Mouse (Mus musculus) kidney, adult 18-20 months (tissue): ENCODE measurements at regions not wholly inside any gene's neighbourhood (a gene's known extent, or its start where the extent isn't known, plus 50 kb on each side); places are given as distances from the start of the nearest gene placed in this dataset.

Experiments
- DNase-seq: peaks from one replicate; pipeline ENCODE4 v3.0.0; 2021

DNA sequence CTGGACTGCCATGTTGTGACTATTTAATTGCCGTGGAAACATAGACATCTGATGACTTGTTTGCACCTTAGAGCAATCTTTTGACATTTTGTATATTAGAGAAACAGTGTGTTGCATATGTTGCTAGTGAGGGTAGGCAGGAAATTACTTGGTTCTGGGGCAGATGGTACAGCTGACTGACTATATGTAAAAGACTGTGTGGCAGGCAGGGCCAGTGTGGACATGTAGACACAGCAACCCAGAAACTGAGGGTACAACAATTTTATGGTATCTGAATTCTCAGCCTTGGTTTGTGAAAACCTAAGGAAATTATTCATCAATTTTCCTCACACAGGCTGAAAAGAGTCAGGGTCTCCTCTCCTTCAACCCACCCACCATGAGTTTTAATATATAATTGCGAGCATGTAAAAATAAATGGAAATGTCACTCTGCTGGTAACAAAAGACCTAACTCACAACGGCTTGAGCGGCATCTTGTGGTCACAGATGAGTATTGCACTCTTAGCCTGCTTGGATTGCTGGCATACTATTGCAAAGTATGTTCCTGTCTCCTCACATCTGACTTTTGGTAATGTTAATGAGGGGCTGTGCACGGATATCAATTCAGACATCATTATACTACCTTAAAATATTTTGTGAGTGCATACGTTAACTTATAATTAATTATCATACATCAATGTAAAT lies 329.8 kb downstream of the Psat1 start:
- peak; percentile 41 for DNase-seq

DNA sequence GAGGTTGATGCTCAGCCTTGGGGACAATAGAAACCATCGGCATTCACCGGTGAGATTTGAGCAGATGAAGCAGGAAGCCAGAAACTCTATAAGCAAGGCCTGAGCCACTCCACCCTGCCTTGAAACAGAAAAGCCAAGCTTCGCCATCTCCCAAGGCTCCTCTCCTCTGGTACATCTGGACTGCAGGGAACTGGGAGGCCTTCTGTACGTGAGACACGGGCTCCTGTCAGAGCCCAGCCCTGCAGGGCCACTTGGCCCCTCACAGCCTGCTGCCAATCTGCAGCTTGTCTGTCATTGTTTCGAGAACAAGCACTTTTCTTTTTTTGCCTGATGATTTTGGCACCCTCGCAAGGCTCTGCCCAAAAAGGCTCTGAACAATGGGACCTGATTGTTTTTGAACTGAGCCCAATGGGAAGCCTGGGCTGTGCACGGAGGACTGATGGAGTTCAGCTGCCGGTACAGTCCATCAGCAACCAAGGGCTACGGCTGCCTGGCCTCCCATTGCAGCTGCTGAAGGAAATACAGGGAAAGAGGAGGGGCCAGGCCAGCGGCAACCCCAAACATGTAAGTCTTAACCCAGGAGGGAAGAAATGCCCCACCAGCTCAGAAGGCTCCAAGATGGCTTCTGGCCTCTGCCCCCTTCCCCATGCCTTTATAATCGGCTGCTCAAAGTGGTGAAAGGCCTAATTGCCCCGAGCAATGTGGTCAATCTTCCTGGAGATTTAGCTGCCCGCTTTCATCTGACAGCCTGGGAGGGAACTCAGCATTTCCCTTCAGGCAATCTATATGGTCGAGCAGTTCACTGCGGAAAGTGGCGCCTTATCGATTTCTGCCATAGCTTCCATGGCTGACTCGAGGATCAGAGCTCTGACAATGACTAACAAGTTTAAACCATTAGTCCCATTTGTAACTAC lies 332.2 kb downstream of the Psat1 start:
- no peak for DNase-seq

DNA sequence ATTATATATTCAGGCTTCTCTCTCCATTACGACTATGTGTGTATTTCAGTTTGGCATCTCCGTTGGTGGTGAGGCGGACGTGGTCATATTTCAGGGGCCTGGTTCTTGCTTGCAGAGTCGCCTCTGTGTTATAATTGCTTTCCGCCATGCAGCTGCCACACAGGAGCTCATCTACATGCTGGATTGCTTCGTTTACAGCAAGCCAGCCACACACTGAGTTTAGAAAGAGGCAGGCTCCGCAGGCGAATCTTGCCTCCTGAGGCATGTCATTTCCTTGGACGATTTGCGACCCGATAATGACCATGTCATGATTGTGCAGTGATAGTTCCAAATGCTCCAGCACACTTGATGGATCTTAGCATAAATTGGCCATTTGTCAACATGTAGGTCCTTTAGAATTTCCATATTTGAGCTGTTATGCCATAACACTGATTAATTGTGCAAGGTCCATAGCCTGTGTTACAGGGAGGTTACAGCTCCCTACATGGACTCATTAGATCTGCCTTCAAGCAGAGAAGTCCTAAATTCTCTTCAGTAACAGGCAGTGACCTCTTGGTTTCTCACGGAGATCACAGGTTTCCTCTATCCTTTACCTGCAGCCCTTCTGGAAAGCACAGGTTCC lies 335.9 kb downstream of the Psat1 start:
- no peak for DNase-seq

DNA sequence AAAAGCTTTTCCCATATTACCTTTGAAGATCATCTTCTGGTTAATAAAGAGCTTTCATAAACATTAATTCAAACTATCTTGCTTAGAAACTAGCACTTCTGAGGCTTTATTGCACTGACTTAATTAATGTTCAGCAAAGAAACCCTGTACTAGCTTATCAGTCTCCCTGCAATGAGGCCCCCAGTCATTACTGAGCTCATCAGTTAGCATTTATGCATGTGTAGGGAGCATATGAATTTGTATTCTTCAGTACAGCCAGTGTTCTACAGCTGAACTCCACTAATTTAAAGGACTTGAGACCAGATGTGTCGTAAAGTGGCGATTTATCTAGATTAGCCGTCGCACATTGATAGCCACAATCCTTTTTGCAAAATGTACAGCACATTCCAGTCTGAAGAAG lies 340.7 kb downstream of the Psat1 start:
- no peak for DNase-seq

DNA sequence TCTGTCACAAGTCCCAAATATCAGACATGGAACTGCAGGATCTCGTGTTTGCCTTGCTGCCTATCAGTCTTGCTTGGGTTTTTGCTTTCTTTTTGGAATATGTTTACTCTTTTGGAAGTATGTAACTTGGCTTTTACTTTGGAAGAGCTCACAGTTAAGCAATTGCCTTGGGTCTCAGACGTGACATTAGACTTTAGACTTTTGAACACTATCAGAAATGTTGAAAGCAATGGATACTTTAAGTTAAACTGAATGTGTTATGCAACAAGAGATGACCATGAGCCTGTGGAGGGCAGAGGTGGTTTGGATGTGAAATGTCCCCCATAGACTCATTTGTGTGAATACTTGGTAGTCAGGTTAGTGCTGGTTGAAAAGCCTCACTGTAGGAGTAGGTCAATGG lies 354.3 kb downstream of the Psat1 start:
- no peak for DNase-seq

DNA sequence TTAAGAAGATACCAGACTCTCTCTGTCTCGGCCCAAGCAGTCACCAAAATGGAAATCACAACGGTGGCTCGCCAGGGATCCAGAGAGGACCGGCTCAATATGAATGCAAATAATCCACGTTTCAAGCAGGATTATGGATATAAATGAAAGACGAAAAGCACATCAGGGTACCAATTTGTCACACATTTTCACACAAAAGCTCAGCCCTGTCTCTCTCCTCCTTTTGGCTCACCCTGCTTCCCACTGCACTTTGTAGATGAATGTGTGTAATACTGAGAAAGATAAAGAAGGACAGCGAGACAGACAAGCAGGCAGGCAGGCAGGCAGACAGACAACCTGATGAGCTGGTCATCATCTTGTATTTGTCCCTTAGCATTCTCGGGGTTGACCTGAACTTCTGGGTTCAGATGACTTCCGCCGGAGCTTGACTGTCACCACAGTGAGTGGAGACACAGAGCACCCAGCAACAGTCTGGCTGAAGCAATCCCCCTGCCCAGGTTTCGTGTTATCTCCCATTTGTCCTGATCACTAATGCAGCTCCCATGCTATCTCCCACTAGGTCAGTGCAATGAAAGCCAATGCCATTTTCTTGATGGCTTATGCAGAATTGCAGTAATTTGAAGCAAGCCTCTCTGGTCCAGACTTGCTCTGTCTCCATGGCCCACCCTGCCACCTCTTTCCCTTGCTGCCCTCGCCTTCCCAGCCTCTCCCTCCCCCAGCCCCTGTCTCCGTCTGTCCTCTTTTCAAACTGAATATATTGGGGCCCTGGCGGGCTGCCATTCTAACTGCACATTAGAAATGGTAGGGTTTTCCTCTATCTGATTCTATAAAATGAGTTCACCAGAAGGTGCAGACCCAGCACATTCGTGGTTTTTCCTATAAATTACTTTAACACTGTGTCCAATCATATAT lies 363.1 kb downstream of the Psat1 start:
- DNase-seq = no peak

DNA sequence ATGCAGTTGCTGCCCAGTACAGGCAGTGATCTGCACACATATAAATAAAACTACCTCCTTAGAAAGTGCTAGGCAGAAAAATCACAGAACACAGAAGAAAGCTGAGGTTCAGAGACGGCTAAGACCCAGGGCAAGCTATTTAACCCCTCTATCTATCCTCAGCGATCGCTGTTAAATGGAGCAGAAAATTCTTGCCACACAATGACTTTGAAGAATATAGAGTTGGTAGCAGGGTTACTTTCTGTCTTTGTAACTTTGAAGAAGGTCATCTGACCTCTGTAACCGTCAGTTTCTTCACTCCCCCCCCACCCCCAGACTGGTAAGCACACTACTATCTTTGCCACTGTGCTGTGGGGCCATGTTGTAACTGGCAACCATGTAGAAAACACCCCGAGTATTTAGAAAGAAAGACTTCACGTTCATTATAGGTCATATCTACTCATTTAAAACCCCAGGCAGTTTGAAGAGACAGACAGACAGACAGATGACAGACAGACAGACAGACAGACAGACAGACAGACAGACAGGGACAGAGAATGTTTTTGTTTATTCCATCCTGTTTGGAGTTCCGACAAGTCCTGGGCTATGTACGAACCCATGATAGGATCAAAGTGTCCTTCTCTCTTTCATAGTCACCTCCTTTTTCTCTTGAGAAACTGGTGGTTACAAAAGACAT lies 363.9 kb downstream of the Psat1 start:
- DNase-seq = no peak

DNA sequence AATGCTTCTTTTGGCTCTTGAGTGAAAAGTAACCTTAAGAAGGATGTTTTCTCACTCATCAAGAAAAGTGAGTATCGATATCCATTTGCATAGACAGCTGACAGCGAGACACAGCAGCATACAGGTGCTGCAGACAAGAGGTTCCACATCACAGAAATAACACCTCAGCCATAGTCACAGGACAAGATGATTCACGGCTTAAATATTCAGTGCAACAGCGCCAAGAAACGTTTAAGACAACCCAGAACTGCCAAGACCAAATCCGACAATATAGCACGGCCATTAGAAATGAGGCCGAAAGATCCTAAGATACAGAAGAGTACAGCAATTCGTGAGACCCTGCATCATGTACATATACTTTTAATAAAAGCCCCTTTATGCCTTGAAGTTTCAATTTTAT lies 375.9 kb downstream of the Psat1 start:
- DNase-seq = no peak

DNA sequence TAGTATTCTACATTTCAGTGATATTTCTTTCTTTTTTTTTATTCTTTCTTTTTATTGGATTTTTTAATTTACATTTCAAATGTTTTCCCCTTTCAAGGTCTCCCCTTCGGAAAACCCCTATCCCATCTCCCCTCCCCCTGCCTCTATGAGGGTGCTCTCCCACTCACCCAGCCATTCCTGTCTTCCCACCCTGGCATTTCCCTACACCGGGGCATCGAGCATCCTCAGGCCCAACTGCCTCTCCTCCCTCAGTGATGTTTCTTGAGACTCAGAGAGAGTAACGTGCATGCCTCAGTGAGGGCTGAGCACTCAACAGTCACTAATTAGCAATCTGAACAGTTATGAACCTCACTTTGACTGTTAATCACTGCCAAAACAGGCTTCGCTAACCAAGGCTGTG lies 385.6 kb downstream of the Psat1 start:
- DNase-seq = no peak

DNA sequence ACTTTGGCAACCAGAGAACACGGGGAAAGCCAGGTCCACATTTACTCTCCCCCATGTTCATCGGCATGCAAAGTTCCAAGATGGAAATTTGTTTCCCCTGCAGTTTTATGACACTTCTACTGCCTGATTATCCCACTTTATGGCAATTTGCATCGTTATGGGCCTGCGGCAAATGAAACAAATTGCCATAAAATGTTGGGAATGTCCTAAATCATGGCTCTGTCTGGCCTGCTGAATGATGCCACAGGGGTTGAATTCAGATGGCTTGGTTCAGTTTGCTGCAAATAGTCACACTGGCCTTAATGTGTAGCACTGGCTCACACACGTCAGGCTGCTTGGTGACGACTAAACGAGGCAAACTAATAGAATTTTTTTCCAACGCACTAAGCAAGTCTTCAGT lies 393.2 kb downstream of the Psat1 start:
- DNase-seq = no peak

DNA sequence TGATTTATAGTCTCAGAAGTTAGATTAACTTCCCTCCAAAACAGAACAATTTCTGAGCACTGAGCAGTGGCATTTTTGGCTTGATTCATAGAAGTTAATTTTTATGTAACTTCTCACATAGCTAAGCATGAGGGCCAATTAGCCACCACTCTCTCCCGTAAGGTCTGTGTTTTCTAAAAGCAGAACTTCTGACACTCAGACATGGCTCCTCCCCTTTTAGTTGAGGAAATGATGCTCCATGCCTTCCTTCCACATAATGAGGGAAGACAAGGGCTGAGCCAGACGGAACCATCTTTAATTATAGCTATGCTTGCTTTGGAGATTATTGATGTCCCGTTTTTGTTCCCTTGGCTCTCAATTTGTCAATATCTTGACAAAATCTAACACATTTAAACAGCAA lies 429.3 kb downstream of the Psat1 start:
- no peak for DNase-seq

DNA sequence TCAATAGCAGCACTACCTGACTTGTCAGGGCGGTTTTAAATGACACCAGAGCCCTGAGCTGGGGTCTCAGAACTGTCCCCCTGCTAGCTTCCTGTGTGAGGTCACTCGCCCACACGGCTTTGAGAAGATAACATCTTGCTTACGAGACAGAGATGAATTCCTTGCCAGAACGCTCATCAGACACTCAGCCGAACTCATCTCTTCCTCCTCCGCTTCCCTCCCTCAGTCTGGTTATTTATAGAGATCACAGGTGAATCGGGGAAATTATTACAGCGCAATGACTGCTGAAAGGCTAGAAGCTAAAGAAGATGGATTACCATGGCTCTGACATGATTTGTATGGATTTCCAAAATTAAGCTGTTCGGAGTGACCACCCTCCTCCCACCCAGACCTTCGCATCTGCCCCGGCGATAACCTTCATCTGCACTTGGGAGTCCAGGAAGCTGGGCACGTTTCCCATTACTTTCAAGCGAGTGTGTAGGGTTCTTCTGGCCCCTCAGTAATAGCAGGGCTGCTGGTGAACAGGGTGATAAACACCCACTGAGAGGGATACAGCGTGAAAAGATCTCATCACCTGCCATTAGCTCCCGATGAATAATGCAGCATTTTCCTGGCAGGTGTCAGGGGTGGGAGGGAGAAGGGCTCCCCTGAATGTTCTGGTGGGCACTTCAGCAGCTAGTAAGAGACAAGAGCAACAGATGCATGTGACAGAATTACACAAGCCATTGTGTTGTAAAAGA lies 430.4 kb downstream of the Psat1 start:
- DNase-seq = no peak

DNA sequence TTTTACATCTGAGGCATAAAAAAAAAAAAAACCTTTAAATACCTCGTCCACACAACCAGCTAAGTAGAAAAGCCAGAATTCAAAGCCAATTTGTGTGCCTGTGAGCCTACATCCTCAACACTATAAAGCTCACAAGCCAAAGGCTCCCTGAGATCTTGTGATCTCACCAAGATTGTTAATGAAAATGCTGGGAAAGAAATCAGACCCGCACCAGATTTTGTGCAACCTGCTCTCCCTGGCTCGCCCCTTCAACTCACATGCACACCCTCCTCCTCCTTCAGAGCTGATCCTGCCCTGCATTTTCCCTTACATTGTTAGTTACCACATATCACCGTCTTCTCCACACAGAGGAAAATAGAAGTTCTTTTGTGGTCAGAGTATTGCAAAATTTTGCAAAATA lies 433.9 kb downstream of the Psat1 start:
- DNase-seq = no peak

DNA sequence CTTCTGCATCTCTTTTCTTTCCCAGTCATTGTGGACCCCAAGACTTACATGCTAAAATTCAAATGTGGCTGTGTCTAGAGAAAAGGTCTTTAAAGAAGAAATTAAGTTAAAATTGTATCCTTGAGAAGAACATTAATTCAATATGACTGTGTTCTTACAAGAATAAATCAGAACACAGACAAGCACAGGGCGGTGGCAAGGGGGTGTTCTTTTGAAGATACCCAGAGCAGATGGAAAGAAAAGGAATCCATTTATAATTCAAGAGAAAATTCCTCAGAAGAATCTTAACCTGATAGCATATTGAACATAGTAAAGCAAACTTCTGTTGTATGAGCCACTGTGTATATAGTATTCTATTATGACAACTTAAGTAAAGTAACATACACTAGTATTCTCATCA lies 436.7 kb downstream of the Psat1 start:
- no peak for DNase-seq

DNA sequence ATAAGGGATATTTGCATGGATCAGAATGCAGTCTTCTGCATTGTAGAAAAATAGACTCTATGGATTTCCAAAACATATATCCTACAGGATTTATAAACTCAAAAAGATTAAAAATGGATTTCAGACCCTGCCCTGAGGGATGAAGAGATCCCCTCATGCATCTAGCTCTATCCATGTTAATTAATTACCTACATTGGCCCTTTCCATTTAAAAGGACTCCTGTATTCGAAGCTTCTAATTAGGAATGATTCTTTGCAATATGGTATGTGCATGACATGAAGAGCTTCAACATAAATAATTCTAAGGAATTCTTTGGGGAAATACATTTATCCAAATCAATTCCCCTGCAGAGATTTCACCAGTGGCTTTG lies 444.2 kb downstream of the Psat1 start:
- DNase-seq = no peak

DNA sequence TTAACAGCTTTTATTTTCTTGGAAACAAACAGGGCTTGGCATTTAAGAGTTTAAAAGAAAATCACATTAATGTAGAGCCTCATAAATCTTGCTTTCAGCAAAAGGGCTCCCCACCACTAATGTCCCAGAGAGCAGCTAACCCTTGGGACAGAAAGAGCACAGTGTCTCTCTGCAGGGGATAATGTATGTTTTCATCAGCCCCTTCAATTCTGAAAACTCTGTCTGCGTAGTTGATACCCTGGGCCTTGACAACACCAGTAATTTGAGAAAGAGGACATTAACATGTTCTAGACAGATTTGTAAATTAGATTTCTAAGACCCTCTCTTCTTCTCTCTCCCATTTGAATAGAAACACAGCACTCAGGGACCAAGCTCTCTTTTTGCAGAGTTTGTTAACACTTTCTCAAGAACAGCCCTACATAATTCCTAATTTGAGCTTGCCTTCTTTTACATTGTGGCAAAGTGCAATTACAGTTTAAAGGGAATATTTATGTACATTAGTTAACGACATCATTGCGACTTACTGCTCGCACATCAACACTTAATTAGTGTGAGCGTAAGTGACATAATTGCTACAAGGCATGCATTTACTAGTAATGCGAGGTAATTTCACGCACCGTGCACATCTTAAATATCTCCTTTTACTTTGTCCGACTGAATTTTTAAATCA lies 444.7 kb downstream of the Psat1 start:
- no peak for DNase-seq

DNA sequence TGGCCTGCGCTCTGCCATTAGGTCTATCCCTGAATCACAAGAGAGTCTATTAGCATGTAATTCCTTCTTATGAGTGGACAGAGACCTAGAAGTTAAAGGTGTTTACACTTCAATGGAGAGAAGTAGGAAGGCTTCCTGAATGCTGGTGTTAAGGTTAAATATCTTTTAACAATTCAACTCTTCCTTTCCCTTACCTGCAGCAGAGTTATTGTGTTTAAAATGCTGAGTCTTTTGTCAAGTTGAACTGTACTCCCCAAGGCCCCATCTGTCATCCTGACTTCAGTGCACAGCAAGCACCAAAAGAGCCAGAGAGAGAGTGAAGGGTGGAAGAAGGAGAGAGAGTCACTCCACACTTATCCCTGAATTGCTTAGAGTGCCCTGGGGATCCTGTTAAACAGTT lies 451.6 kb downstream of the Psat1 start:
- DNase-seq = no peak

DNA sequence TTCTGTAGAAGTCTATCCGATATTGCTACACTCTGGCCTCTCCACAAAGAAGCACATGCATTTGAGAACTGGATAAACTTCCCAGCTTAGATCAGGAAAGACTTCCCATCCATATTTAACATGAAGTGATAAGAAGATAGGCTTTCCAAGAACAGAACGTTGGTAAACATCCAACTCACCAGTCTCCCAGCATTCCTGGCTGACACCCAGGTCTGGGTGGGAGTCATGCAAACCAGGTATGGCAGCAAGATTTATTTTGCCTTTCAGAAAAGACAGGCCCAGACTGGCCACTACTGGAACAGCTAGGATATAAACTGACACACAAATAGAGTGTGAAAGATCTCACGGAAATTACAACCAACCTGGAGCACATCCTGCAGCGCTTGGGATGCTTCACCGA lies 459.6 kb downstream of the Psat1 start:
- no peak for DNase-seq

DNA sequence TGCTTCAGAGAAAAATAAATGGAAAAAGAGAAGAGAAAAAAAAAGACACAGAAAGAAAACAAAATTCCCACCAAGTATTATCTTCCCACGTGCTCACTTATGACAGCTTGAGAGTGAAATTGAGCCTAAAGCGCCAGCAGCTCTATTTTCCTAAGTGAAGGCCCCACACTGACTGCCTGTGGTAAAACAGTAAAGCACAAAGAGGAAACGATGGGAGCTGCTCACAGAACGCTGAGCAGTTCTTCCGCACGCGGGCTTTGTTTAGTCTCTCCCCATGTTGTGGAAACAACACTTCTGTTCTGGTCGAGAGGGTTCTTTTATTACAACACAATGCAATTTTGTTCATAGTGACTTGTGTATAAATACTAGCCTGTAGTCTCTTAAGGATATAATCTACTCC lies 465.5 kb downstream of the Psat1 start:
- DNase-seq = no peak

DNA sequence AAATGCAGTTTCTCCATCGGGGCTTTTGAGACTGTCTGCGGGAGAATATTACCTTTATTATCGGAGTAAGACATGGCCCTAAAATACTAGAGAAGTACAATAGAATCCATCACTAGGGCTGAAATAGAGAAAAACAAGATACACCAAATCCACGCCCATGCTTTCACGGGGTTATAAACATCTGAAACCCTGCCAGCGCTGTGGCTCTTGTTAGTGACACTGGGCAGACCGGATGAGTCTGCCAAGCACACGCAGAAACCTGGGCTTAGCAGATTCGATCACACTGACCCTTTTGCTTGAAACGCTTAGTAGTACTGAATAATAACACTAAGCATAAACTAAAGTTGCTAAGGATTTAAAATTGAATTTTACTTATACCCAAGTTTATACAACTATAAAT lies 477.6 kb downstream of the Psat1 start:
- no peak for DNase-seq

DNA sequence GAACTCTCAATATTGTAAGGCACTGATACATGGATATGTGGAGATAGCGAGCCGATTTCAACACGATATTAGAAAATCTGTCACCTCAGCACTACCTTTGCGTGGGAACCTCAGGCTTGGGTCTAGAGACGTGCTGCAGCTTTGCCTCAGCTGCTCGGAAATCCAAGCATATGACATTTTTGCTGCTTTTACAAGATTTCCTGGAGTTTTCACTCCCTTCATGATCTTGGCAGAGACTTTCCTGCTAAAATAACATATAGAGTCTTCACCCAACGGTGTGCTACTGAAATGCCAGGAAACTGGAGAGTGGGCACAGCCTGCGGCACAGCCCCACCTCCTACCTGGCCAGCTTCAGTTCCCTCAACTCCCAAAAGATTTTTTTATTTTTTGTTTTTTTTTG lies 480.4 kb downstream of the Psat1 start:
- DNase-seq = no peak
